Mouse (Mus musculus): Measurements from ENCODE around the gene Gm13283.

DNA sequence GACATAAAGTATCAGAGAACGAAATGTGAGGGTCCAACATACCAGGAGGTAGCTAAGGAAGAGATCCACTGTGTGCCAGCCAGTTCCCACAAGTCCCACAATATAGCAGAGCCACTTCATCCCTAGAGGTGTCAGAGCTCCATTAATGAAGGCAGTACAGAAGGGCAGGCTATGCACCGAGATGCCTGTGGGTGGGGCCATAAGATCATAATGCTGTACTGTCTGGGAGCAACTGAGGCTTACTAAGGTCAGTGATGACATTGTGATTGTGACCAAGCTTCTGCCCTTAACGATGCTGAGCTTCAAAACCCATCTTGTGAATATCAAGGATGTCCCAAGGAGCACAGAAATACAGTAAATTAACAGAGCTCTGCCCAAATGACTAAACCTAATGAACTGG lies 15.7 kb upstream of the Gm13283 start:
- TF ChIP-seq CTCF (IDR thresholded peaks at IDR 0.05; ENCODE audit: extremely low read depth, insufficient read depth, insufficient read length, insufficient replicate concordance) (no peak), POLR2A (IDR thresholded peaks at IDR 0.05; ENCODE audit: low read depth, low read length) (no peak)
